Mouse (Mus musculus) midbrain, embryonic 15.5 days (tissue): ENCODE measurements around the gene Rfc2. TPM values are rescaled to one million over a fixed set of nuclear protein-coding genes. Genes with fewer than 3 reads are reported as not detected.

Experiments used
- ATAC-seq: fragments of 200-750 bp; cut with Nextera tagmentation; replicated peaks from 2 replicates; pipeline ENCODE4 v1.8.0; 2017; ENCODE audit warnings: moderate TSS enrichment
- H3K27ac ChIP-seq: fragments of 300-500 bp; sonication (generic); 2 replicates; pipeline ENCODE4 v1.5.1; 2015; ENCODE audit warnings: mild to moderate bottlenecking, inconsistent platforms
- H3K27me3 ChIP-seq: fragments of 300-500 bp; sonication (generic); replicated peaks from 2 replicates; pipeline ENCODE4 v1.6.1; 2015; ENCODE audit warnings: inconsistent platforms
- H3K36me3 ChIP-seq: fragments of 300-500 bp; sonication (generic); replicated peaks from 2 replicates; pipeline ENCODE4 v1.6.1; 2015; ENCODE audit warnings: inconsistent platforms
- H3K4me1 ChIP-seq: fragments of 300-500 bp; sonication (generic); 2 replicates; pipeline ENCODE4 v1.6.1; 2015; ENCODE audit warnings: inconsistent platforms
- H3K4me2 ChIP-seq: fragments of 300-500 bp; sonication (generic); 2 replicates; pipeline ENCODE4 v1.6.1; 2015; ENCODE audit warnings: inconsistent platforms, mild to moderate bottlenecking, moderate library complexity
- H3K4me3 ChIP-seq: fragments of 300-500 bp; sonication (generic); 2 replicates; pipeline ENCODE4 v1.5.1; 2015; ENCODE audit warnings: mild to moderate bottlenecking, inconsistent platforms
- H3K9ac ChIP-seq: fragments of 300-500 bp; sonication (generic); 2 replicates; pipeline ENCODE4 v1.6.1; 2015; ENCODE audit warnings: mild to moderate bottlenecking, inconsistent platforms
- H3K9me3 ChIP-seq: fragments of 300-500 bp; sonication (generic); 2 replicates; pipeline ENCODE4 v1.6.1; 2016; ENCODE audit warnings: inconsistent platforms
- WGBS: fragments of 180-500 bp; shearing (Covaris S2); methylation state at CpG from one replicate; pipeline ENCODE4 v1.1.7; 2015; ENCODE audit warnings: mixed read lengths; 5-methylcytosine and 5-hydroxymethylcytosine counted together
- polyA plus RNA-seq: library from polyadenylated mRNA; unstranded; fragments of >200 nt; fragmentation: Nextera tagmentation; extraction: Ambion mirVana; gene quantifications from 2 replicates; pipeline ENCODE4 v1.2.1, GENCODE M21; 2015

The Rfc2 gene
- polyA plus RNA-seq, 1 experiment from 2014 or later: 191 TPM

DNA sequence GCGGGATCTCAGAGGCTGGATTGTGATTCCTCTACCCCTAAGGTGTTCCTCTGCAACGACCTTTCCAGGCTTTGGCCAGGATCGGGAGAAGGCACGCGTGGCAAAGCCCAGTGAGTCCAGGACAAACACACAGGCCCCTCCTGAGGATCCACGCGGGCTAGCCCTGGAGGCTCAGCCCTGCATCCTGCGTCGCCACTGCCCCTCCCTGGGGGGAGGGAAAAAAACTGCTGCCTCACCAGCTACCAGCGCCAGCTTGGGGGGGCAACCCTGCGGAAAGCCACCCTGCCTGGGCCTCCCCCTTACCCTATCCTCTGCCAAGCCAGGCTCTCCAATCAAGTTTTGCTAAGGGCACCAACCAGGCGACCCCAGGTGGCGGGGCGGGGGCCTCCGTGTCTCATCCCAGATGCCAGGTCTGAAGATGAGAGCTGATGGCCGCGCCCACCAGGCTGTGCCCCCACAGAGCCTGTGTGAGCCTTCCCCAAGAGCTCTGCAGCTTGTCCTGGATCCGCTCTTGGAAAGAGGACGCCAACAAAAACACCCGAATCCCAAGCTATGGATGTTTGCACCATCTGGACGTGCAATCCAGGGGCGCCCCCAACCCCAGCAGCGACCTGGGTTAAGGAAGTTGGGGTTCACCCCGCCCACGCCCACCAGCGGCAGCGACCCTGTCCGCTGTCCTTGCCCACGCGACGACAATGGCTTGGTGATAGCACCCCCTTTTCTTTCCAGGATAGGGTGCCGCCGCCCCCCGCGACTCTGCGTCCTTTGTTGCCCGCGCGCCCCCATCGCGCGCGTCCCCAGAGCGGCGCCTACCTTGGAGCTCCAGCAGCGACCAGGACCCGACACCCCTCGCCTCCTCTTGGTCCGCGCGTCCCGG lies 29.7 kb upstream of the Rfc2 start:
- Histone ChIP-seq H3K4me3 (peak overlapping the region; percentile 81), H3K36me3 (no peaks in the 10 kb centered on the region), H3K9ac (peak overlapping the region; percentile 86), H3K4me1 (peaks cover 57% of the 10 kb centered on the region), H3K9me3 (no peaks in the 10 kb centered on the region), H3K27ac (peak overlapping the region; percentile 96), H3K27me3 (no peaks in the 10 kb centered on the region), H3K4me2 (peak overlapping the region; percentile 93)
- 1% methylated on average over 50 of the region's 52 CpGs for WGBS
- peak; percentile 38 for ATAC-seq

DNA sequence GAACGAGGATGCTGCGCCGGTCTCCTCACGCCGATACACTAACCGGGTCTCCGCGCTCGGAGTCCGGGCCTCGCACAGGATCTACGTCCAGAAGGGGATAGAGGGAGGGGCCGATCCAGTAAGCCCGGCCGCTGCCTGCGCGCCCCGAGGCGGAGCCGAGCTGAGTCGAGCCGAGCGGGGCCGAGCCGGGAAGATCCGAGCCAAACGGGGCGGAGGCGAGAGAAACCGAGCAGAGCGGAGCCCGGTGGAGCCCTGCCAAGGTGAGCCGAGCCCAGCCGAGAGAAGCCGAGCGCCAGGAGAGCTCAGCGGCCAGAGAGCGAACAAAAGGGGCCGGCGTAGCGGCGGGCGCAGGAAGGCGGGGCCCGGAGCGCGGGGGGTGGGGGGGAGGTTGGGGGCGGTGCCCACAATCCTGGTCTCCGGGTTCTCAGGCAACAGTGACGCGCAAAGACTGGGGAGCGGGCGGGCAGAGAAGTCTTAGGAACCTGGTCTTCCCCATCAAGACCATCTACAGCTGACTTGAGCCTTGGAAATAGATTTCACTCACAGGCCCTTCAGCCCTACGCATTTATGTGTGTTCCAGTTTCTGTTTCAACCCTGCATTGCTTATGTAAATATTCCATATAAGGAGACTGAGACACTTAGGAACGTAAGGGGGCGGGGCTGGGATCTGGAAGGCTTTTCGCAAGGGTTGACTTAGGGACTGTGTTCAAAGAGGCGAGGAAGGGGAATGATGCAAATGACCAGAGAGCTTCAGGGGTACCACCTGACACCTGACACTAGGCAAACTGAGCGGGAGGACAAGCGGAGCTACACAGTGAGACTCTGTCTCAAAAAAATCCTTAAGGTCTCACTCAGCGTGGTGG lies 28.8 kb upstream of the Rfc2 start, which contains the start of gene Clip2:
Gene Clip2 (minus strand): TSS at position 325 of the 863 bp plus-strand sequence.
- peak within 1 kb of the TSS; percentile 96 for H3K27ac ChIP-seq

DNA sequence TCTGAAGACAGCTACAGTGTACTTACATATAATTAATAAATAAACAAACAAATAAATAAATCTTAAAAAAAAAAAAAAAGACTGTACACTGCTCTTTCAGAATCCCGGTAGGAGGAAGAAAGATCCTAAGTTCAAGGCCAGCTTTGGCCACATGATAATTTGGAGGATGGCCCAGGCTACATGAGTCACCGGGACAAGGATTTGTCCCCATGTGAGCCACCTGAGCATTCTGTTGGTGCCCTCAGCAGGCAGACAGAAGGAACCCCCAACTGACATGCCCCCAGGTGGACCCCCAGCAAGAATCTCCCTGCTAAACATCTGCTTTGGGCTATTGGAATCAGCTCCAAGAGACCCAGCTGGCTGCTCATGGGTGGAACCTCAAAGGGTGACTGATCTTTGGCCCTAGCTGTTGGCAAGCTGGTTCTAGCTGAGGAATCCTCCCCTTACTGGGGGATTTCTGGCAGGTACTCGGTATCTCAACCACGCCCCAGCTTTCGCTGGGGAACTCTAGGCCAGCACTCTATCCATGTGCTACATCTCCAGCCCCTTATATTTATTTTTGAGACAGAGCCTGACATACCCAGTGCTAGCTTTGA lies 27.1 kb upstream of the Rfc2 start:
- H3K4me2 ChIP-seq: no peak overlapping the region
- H3K27me3 ChIP-seq: no peaks in the 10 kb centered on the region
- H3K9ac ChIP-seq: no peak overlapping the region
- no peak overlapping the region for H3K4me3 ChIP-seq
- peaks cover 35% of the 10 kb centered on the region for H3K4me1 ChIP-seq
- ATAC-seq: no peak
- no peaks in the 10 kb centered on the region for H3K36me3 ChIP-seq
- 85% methylated on average over 5 of the region's 5 CpGs for WGBS
- H3K9me3 ChIP-seq: no peaks in the 10 kb centered on the region
- no peak overlapping the region for H3K27ac ChIP-seq

More for the DNA sequence above, 28.8 kb upstream of the Rfc2 start, which contains the start of gene Clip2:
- H3K4me3 ChIP-seq: peak within 1 kb of the TSS; percentile 81
- peak; percentile 89 for ATAC-seq
- H3K36me3 ChIP-seq: no peaks in the 10 kb centered on the region
- H3K4me2 ChIP-seq: peak within 1 kb of the TSS; percentile 93
- peak within 1 kb of the TSS; percentile 86 for H3K9ac ChIP-seq
- no peaks in the 10 kb centered on the region for H3K9me3 ChIP-seq
- H3K4me1 ChIP-seq: peaks cover 51% of the 10 kb centered on the region
- 1% methylated on average over 61 of the region's 61 CpGs for WGBS
- no peaks in the 10 kb centered on the region for H3K27me3 ChIP-seq

- 0 out of 2 replicates have a peak overlapping the region, but pooled peaks have one; percentile 3 for H3K4me3 ChIP-seq
- H3K9me3 ChIP-seq: no peaks in the 10 kb centered on the region
- 13% methylated on average over 20 of the region's 20 CpGs for WGBS
- ATAC-seq: no peak
- no peak overlapping the region for H3K27ac ChIP-seq
- H3K4me2 ChIP-seq: peak overlapping the region; percentile 42
- H3K36me3 ChIP-seq: no peaks in the 10 kb centered on the region
- no peaks in the 10 kb centered on the region for H3K27me3 ChIP-seq
- peaks cover 19% of the 10 kb centered on the region for H3K4me1 ChIP-seq
- H3K9ac ChIP-seq: no peak overlapping the region
Measured at GRCm38 (mm10) chr5:134555463-134556164, 25.6 kb upstream of the Rfc2 start.

- no peak within 1 kb of the TSS for H3K4me2 ChIP-seq
Measured at GRCm38 (mm10) chr5:134560071-134560449, 21.1 kb upstream of the Rfc2 start, which contains the start of gene Syna. Syna (minus strand) TSS chr5:134560171.

DNA sequence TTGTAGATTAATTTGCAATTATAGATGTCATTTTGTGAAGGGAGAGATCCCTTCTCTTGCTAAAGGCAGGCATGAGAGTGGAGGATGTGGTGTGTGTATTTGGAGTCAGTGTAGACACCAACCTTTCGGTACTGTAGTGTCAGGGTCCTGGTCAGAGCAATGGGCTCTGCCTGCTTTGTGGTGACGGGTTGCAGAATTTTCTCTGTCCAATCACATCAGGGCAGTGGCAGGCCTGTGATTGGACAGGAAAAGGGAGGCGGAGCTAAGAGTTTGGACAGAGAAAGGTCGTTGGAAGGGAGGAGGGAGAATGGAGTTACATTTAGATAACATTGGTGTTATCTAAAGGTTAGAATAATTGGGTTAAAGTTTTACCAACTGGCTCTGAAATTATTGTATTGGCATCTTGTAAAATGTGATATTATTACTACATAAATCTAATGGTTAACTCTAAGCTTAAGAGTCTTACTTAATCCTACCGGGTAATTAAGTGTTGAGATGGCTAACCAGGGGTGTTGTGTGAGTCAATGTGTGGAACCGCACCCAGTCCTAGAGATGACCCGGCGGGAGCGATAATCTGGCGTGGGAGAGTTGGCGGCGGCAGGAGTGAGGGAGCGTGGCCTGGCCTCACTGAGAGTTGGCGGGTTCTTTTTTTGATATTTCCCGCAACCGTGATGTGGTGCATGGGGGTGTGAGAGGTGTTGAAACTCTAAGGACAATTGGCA lies 20.6 kb upstream of the Rfc2 start:
- no peak for ATAC-seq
- H3K27me3 ChIP-seq: no peaks in the 10 kb centered on the region
- peaks cover 1% of the 10 kb centered on the region for H3K4me1 ChIP-seq
- H3K4me2 ChIP-seq: no peak overlapping the region
- no peaks in the 10 kb centered on the region for H3K9me3 ChIP-seq
- H3K4me3 ChIP-seq: no peak overlapping the region
- H3K9ac ChIP-seq: no peak overlapping the region
- 83% methylated on average over 16 of the region's 16 CpGs for WGBS
- no peak overlapping the region for H3K27ac ChIP-seq
- no peaks in the 10 kb centered on the region for H3K36me3 ChIP-seq

More at GRCm38 (mm10) chr5:134560071-134560449, 21.1 kb upstream of the Rfc2 start, which contains the start of gene Syna:
- peaks cover 7% of the 10 kb centered on the region for H3K4me1 ChIP-seq
- no peaks in the 10 kb centered on the region for H3K36me3 ChIP-seq
- WGBS: 89% methylated on average over 7 of the region's 7 CpGs
- no peak within 1 kb of the TSS for H3K4me3 ChIP-seq
- no peak for ATAC-seq
- H3K27me3 ChIP-seq: no peaks in the 10 kb centered on the region
- H3K9me3 ChIP-seq: no peaks in the 10 kb centered on the region
- no peak within 1 kb of the TSS for H3K9ac ChIP-seq
- H3K27ac ChIP-seq: no peak within 1 kb of the TSS

DNA sequence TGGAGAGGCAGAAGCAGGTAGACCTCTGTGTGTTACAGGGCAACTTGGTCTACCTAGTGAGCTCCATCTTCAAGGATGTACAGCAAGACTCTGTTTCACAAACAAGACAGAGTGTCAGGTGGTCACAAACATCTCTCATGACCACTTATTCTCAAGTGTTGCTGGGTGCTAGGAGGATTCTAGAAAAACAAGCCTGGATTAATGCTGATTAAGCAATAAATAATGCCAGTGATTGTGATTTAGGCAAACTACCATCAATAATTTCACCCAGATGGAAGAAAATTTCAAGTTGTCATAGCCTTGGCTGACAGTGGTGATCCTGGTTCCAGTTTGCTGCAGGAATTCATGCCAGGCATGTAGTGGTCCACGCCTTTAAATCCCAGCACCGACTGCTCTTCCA lies 16.9 kb upstream of the Rfc2 start:
- H3K9ac ChIP-seq: no peak overlapping the region
- no peaks in the 10 kb centered on the region for H3K27me3 ChIP-seq
- no peak overlapping the region for H3K4me2 ChIP-seq
- ATAC-seq: no peak
- WGBS: 94% methylated on average over 2 of the region's 2 CpGs
- H3K27ac ChIP-seq: no peak overlapping the region
- no peaks in the 10 kb centered on the region for H3K36me3 ChIP-seq
- H3K4me3 ChIP-seq: no peak overlapping the region
- H3K4me1 ChIP-seq: no peaks in the 10 kb centered on the region
- no peaks in the 10 kb centered on the region for H3K9me3 ChIP-seq

DNA sequence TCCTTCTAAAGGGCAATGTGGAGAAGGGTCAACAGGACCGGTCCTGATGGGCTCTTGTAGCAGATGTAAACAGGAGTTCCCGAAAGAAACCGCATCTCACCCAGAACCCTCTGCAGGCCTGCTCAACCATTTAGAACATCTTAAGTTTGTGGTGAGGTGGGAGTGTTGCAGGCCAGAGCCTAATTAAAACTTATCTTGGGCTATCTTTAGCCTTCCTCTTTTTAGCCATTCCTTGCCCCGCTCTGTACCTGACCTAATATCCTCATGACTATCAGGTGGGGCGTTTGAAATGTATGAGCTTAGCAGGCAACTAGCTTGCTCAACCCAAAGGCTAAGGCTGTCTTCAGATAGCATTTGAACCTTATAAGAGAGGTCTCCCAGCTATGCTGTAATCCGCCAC lies 15.5 kb upstream of the Rfc2 start:
- Histone ChIP-seq H3K27ac (no peak overlapping the region), H3K4me3 (no peak overlapping the region), H3K9me3 (no peaks in the 10 kb centered on the region), H3K36me3 (no peaks in the 10 kb centered on the region), H3K9ac (no peak overlapping the region), H3K4me1 (no peaks in the 10 kb centered on the region), H3K4me2 (no peak overlapping the region), H3K27me3 (no peaks in the 10 kb centered on the region)
- ATAC-seq: no peak
- WGBS: 93% methylated on average over 6 of the region's 6 CpGs

DNA sequence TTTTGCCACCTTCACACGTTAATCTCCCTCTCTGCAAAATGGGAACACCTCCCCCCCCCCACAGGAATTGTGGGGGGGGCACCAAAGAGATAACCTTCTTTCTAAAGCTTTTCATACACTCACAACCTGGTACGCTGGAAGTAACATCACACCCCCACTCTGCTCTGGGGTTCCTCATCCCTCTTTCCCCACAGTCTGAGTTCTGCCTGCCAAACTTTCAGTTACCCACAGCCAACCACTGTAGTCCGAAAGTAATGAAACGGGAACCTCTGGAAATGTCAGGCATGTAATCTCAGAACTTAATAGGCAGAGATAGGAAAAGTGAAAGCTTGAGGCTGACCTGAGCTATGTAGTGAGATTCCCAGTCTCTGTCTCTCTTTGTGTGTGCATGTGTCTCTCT lies 13.7 kb upstream of the Rfc2 start:
- Histone ChIP-seq H3K4me3 (no peak overlapping the region), H3K4me1 (peaks cover 10% of the 10 kb centered on the region), H3K27ac (no peak overlapping the region), H3K4me2 (no peak overlapping the region), H3K9ac (no peak overlapping the region), H3K36me3 (no peaks in the 10 kb centered on the region), H3K9me3 (no peaks in the 10 kb centered on the region), H3K27me3 (no peaks in the 10 kb centered on the region)
- WGBS: 90% methylated on average over 4 of the region's 4 CpGs
- ATAC-seq: no peak

- no peak for ATAC-seq
- 79% methylated on average over 3 of the region's 3 CpGs for WGBS
- no peaks in the 10 kb centered on the region for H3K36me3 ChIP-seq
Measured at GRCm38 (mm10) chr5:134568030-134568429, 13.1 kb upstream of the Rfc2 start.

GRCm38 (mm10) chr5:134568964-134569491 lies 12.1 kb upstream of the Rfc2 start:
- Histone ChIP-seq H3K36me3 (no peaks in the 10 kb centered on the region), H3K9me3 (no peaks in the 10 kb centered on the region), H3K9ac (no peak overlapping the region), H3K4me1 (peaks cover 13% of the 10 kb centered on the region), H3K4me2 (no peak overlapping the region), H3K4me3 (no peak overlapping the region), H3K27me3 (no peaks in the 10 kb centered on the region), H3K27ac (no peak overlapping the region)
- WGBS: 67% methylated on average over 8 of the region's 8 CpGs
- ATAC-seq: no peak

More at GRCm38 (mm10) chr5:134568030-134568429, 13.1 kb upstream of the Rfc2 start:
- H3K9me3 ChIP-seq: no peaks in the 10 kb centered on the region
- H3K27me3 ChIP-seq: no peaks in the 10 kb centered on the region
- H3K4me3 ChIP-seq: no peak overlapping the region
- no peak overlapping the region for H3K4me2 ChIP-seq
- peaks cover 13% of the 10 kb centered on the region for H3K4me1 ChIP-seq
- no peak overlapping the region for H3K27ac ChIP-seq
- H3K9ac ChIP-seq: no peak overlapping the region
